Comparison of ENCODE assay signal across 8 mouse cellular contexts in genomic region chr11:117994250-117995057, GRCm38 (mm10). TPM values are rescaled to one million over a fixed set of nuclear protein-coding genes. Genes with fewer than 3 reads are reported as not detected.
A peak's percentile ranks its signal among the peaks of the same experiment; 100 is the strongest.
DNase-seq lines count a peak whose midpoint lies in the region; ATAC-seq and TF ChIP-seq lines count a peak whose summit lies in the region.

No protein-coding gene starts in this region.

- no peak overlapping the region for H3K27ac ChIP-seq in forebrain, postnatal 0 days (ENCODE audit: low read depth, low read length)
- H3K27ac ChIP-seq in forebrain, embryonic 15.5 days (replicated peaks), result no peak overlapping the region; the same call in 1 of the 2 replicates

- no peak overlapping the region for H3K4me2 ChIP-seq in forebrain, postnatal 0 days (ENCODE audit: low read depth)
- no peak overlapping the region for H3K4me2 ChIP-seq in forebrain, embryonic 15.5 days (replicated peaks)

- peaks cover 5% of the 10 kb centered on the region; the same call in 1 of the 2 replicates for H3K4me1 ChIP-seq in forebrain, postnatal 0 days (ENCODE audit: insufficient read depth)
- H3K4me1 ChIP-seq in forebrain, embryonic 15.5 days, result peaks cover 25% of the 10 kb centered on the region

- H3K27me3 ChIP-seq in forebrain, postnatal 0 days (ENCODE audit: insufficient read depth, low read length), result no peaks in the 10 kb centered on the region
- H3K27me3 ChIP-seq in forebrain, embryonic 15.5 days, result no peaks in the 10 kb centered on the region

- 61% methylated on average over 9 of the region's 9 CpGs for WGBS in forebrain, postnatal 0 days
- WGBS in forebrain, embryonic 15.5 days, result 71% methylated on average over 9 of the region's 9 CpGs

- TF ChIP-seq CTCF in forebrain, postnatal 0 days (IDR thresholded peaks at IDR 0.05; ENCODE audit: low read depth), result no peak

- no peak for ATAC-seq in forebrain, postnatal 0 days
- no peak for ATAC-seq in forebrain, embryonic 15.5 days (replicated peaks)

- no peak overlapping the region for H3K9ac ChIP-seq in forebrain, postnatal 0 days
- H3K9ac ChIP-seq in forebrain, embryonic 15.5 days (replicated peaks), result no peak overlapping the region

- DNase-seq in forebrain, postnatal 0 days, result peak; percentile 11
- DNase-seq in urinary bladder, postnatal 36 days (ENCODE audit: low spot score in 2 of 2), result peak; percentile 45 to 54
- no peak for DNase-seq in urinary bladder, postnatal 25 days (ENCODE audit: low spot score)
- peak; percentile 36 to 70 for DNase-seq in kidney, postnatal 25 days
- DNase-seq in embryo, embryonic 10.5 days (ENCODE audit: low spot score), result no peak
- DNase-seq in yolk sac, embryonic 10.5 days (ENCODE audit: low spot score), result no peak
- no peak for DNase-seq in layer of hippocampus, adult 9-11 months

- no peaks in the 10 kb centered on the region for H3K9me3 ChIP-seq in forebrain, postnatal 0 days (ENCODE audit: low read length)
- H3K9me3 ChIP-seq in forebrain, embryonic 15.5 days, result no peaks in the 10 kb centered on the region

- H3K36me3 ChIP-seq in forebrain, postnatal 0 days (ENCODE audit: insufficient read depth), result no peaks in the 10 kb centered on the region
- no peaks in the 10 kb centered on the region for H3K36me3 ChIP-seq in forebrain, embryonic 15.5 days

- no peak overlapping the region for H3K4me3 ChIP-seq in forebrain, postnatal 0 days (ENCODE audit: low read depth, low read length)
- H3K4me3 ChIP-seq in forebrain, embryonic 15.5 days, result no peak overlapping the region

RNA-seq across cellular contexts. Expression of gene Pgs1, which starts 8.4 kb away (rescaled TPM):
- total RNA-seq in forebrain, postnatal 0 days (2014; rRNA removed), result 55.7 and 63.0 TPM in 2 replicates
- 47.7 and 54.4 TPM in 2 replicates for polyA plus RNA-seq in forebrain, postnatal 0 days (2015; fragmentation: Nextera tagmentation; extraction: Ambion mirVana)
- polyA plus RNA-seq in forebrain, embryonic 15.5 days (2015; fragmentation: Nextera tagmentation; extraction: Ambion mirVana), result 52.9 and 54.3 TPM in 2 replicates

RNA-seq across cellular contexts. Expression of gene Socs3, which starts 24.6 kb away (rescaled TPM):
- total RNA-seq in forebrain, postnatal 0 days (2014; rRNA removed), result 7.8 and 11.0 TPM in 2 replicates
- 6.5 and 8.4 TPM in 2 replicates for polyA plus RNA-seq in forebrain, postnatal 0 days (2015; fragmentation: Nextera tagmentation; extraction: Ambion mirVana)
- 14.2 and 15.1 TPM in 2 replicates for polyA plus RNA-seq in forebrain, embryonic 15.5 days (2015; fragmentation: Nextera tagmentation; extraction: Ambion mirVana)

Comparison
In these comparisons a context has a peak if more than half of its experiments do, and no peak if none do; other contexts are left out.
1. DNase-seq: peak in forebrain, postnatal 0 days (single experiment), urinary bladder, postnatal 36 days (2 of 2) and kidney, postnatal 25 days (2 of 2); none in urinary bladder, postnatal 25 days (single experiment), embryo, embryonic 10.5 days (single experiment), yolk sac, embryonic 10.5 days (single experiment) and layer of hippocampus, adult 9-11 months (single experiment).